Mouse (Mus musculus) testis, adult 2 months (tissue): ENCODE results near the gene Hsbp1.

Experiments
- CTCF ChIP-seq: fragments of 200-500 bp; IDR thresholded peaks from 2 replicates; pipeline ENCODE4 v1.5.1; 2012; ENCODE audit warnings: low read depth, mild to moderate bottlenecking, inconsistent platforms, low read length, moderate library complexity; ENCODE audit not compliant: control insufficient read depth, insufficient read depth, insufficient replicate concordance
- POLR2A ChIP-seq: fragments of 200-500 bp; IDR thresholded peaks from 2 replicates; pipeline ENCODE4 v1.6.1; 2012; ENCODE audit warnings: low read depth, mild to moderate bottlenecking, inconsistent platforms, low read length, moderate library complexity; ENCODE audit not compliant: control insufficient read depth

- no peak for TF ChIP-seq POLR2A
- 0 out of 2 replicates have a peak, but pooled peaks have one; percentile 23 for TF ChIP-seq CTCF
Measured at GRCm38 (mm10) chr8:119311412-119311811, 32.9 kb upstream of the Hsbp1 start.
